Mouse (Mus musculus) cerebellum, adult 9-10 months (tissue): ENCODE measurements around the gene Trip4.
"Not testable (repeated sequence)": the region's sequence is repeated elsewhere in the genome, so short reads cannot be mapped to it uniquely, and the experiment has no call there.

Experiments used
- DNase-seq: peaks from one replicate; pipeline ENCODE4 v3.0.0; 2022

Trip4 gene

GRCm38 (mm10) chr9:65791846-65792245, 116.7 kb downstream of the Trip4 start:
- DNase-seq = no peak

- DNase-seq = no peak
These were observed 117.5 kb downstream of the Trip4 start for GRCm38 (mm10) chr9:65791106-65791505.

- DNase-seq = no peak
These were observed 118.8 kb downstream of the Trip4 start for GRCm38 (mm10) chr9:65789788-65790187.

GRCm38 (mm10) chr9:65788556-65788955, 120.0 kb downstream of the Trip4 start:
- DNase-seq = no peak

GRCm38 (mm10) chr9:65787829-65788344, 120.7 kb downstream of the Trip4 start:
- DNase-seq = no peak

- DNase-seq = peak; percentile 77
These were observed 121.5 kb downstream of the Trip4 start for GRCm38 (mm10) chr9:65786885-65787787.

GRCm38 (mm10) chr9:65785772-65786368, 122.7 kb downstream of the Trip4 start:
- DNase-seq = no peak

GRCm38 (mm10) chr9:65779619-65780018, 129.0 kb downstream of the Trip4 start:
- not testable (repeated sequence) for DNase-seq
